Mouse (Mus musculus): ENCODE results near the gene Gm6793.

Gm6793 gene

DNA sequence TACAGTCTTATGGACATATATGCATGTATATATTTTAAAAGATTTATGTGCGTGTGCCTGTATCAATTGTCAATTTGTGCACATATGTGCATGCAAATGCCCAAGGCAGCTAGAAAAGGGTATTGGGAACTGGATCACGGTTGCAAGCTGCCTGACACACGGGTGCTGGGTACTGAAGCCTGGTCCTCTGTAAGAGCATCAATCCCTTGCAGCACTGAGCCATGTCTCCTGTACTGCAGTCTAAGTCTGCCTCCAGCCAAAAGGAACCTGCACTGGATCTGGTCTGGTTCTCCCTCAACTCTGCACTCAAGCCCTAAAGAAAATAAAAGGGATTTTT is 22.2 kb downstream of the Gm6793 start:
- in situ Hi-C loops (cut with MboI; ENCODE audit: low pct_unique_long_range_greater_than_20kb in 1 of 2, low sequenced_read_pairs in 2 of 2, unreplicated experiment in 1 of 2): no loop called here

- in situ Hi-C loops (cut with MboI; ENCODE audit: low pct_unique_long_range_greater_than_20kb in 1 of 2, low sequenced_read_pairs in 2 of 2, unreplicated experiment in 1 of 2): no loop called here
Observed at GRCm38 (mm10) chr8:111992013-111992702, 22.7 kb downstream of the Gm6793 start, which contains the start of gene Adat1. Gene Adat1, minus strand, starts transcription at chr8:111992302.

DNA sequence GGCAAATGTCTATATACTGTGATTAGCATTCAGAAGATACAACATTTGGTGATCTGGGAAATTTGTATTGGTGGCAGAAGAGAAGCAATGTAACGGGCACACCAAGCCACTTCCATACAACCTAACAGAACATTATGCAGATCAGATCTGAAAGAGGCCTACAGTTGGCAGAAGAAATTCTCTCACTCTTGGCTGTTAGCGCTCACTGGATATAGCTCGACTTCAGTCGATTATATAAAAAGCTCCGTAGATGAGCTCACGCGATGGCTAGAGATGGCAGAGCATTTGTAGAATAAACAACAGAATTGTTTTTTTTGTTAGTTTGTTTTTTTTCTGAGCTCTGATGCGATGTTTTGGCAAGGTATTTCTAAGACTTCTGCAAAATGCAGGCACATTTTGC is 23.6 kb downstream of the Gm6793 start:
- in situ Hi-C loops (cut with MboI; ENCODE audit: low pct_unique_long_range_greater_than_20kb in 1 of 2, low sequenced_read_pairs in 2 of 2, unreplicated experiment in 1 of 2): no loop called here

GRCm38 (mm10) chr8:111989911-111990310 is 24.9 kb downstream of the Gm6793 start:
- in situ Hi-C loops (cut with MboI; ENCODE audit: low pct_unique_long_range_greater_than_20kb in 1 of 2, low sequenced_read_pairs in 2 of 2, unreplicated experiment in 1 of 2): no loop called here

GRCm38 (mm10) chr8:111984511-111984910 is 30.3 kb downstream of the Gm6793 start:
- in situ Hi-C loops (cut with MboI; ENCODE audit: low pct_unique_long_range_greater_than_20kb in 1 of 2, low sequenced_read_pairs in 2 of 2, unreplicated experiment in 1 of 2): no loop called here

DNA sequence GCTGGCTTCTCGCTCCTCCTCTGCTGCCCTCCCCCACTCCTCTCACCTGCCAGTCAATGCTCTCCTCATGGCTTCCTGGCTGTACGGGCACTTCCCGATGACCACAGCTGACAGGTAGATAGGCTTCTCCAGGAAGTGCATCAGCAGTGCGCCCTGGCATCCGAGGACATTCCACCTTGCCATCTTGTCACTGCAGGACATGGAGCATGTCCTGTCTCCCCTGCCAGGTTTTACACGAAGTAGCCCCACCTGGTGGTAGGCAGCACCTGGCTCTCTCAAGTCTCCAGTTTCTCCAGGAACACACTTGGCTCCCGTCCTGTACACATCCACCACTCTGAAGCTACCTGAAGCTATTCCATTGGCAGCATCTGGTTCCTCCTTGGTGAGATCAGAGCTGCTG is 32.7 kb downstream of the Gm6793 start:
- in situ Hi-C loops (cut with MboI; ENCODE audit: low pct_unique_long_range_greater_than_20kb in 1 of 2, low sequenced_read_pairs in 2 of 2, unreplicated experiment in 1 of 2): no loop called here

DNA sequence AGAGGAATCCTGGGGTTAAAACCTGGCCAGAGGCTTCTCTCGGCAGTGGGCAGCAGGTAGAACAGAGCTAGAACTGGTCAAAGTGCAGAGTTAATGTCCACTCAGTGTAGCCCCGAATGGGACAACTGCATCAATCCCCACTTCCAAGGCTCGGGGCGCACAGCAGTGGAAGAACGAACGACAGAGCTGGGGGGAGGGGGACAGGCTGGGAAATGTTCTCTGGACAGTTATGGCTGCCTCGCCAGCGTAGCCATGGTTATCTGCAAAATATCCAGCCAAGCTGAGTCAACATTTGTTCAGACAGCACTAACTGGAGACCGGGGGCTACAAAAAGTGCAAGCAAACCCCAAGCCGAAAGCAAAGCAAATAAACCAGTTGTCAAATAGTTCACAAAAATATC is 36.7 kb downstream of the Gm6793 start:
- in situ Hi-C loops (cut with MboI; ENCODE audit: low pct_unique_long_range_greater_than_20kb in 1 of 2, low sequenced_read_pairs in 2 of 2, unreplicated experiment in 1 of 2): no loop called here

GRCm38 (mm10) chr8:111976326-111976725 is 38.5 kb downstream of the Gm6793 start:
- in situ Hi-C loops (cut with MboI; ENCODE audit: low pct_unique_long_range_greater_than_20kb in 1 of 2, low sequenced_read_pairs in 2 of 2, unreplicated experiment in 1 of 2): no loop called here

- in situ Hi-C loops (cut with MboI; ENCODE audit: low pct_unique_long_range_greater_than_20kb in 1 of 2, low sequenced_read_pairs in 2 of 2, unreplicated experiment in 1 of 2): no loop called here
Observed at GRCm38 (mm10) chr8:111975706-111976105, 39.1 kb downstream of the Gm6793 start.

- in situ Hi-C loops (cut with MboI; ENCODE audit: low pct_unique_long_range_greater_than_20kb in 1 of 2, low sequenced_read_pairs in 2 of 2, unreplicated experiment in 1 of 2): no loop called here
Observed at GRCm38 (mm10) chr8:111974138-111974537, 40.7 kb downstream of the Gm6793 start.

DNA sequence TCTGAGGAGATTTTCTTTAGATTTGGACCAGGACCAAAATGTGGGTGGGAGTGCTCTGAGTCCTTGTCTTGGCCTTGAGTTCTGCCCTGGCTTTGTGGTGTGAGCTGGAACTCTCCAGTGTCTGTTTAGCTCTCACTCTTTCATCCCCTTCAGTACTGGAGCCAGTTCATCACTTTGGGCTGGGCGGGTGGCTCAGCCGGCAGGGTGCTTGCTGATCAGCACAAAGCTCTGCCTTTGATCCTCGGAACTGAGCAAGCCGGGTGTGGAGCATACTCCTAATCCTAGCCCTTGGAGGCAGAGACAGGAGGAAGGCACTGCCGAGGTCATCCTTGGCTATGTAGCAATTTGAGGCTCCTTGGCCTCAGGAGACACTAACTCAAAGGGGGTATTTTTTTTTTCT is 45.8 kb downstream of the Gm6793 start:
- in situ Hi-C loops (cut with MboI; ENCODE audit: low pct_unique_long_range_greater_than_20kb in 1 of 2, low sequenced_read_pairs in 2 of 2, unreplicated experiment in 1 of 2): no loop called here

DNA sequence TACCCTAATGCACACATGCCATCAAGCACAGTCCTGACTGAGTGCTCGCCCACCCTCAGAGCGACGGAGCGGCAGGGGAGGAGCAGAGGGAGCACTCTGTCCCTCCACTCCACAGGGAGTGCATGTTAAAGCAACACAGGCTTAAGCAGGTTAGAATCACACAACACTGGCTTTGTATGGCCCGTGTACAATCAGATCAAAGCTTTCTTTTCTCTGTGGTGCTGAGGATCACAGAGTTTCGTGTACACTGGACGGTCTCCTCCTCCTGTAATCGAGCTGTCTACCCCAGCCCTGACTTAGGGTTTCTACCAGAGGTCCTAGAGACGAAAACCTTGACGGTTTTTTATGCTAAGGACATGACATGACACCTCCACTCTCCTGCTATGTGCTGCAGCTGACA is 46.3 kb downstream of the Gm6793 start:
- in situ Hi-C loops (cut with MboI; ENCODE audit: low pct_unique_long_range_greater_than_20kb in 1 of 2, low sequenced_read_pairs in 2 of 2, unreplicated experiment in 1 of 2): no loop called here

GRCm38 (mm10) chr8:111967246-111967870 is 47.5 kb downstream of the Gm6793 start:
- in situ Hi-C loops (cut with MboI; ENCODE audit: low pct_unique_long_range_greater_than_20kb in 1 of 2, low sequenced_read_pairs in 2 of 2, unreplicated experiment in 1 of 2): no loop called here

DNA sequence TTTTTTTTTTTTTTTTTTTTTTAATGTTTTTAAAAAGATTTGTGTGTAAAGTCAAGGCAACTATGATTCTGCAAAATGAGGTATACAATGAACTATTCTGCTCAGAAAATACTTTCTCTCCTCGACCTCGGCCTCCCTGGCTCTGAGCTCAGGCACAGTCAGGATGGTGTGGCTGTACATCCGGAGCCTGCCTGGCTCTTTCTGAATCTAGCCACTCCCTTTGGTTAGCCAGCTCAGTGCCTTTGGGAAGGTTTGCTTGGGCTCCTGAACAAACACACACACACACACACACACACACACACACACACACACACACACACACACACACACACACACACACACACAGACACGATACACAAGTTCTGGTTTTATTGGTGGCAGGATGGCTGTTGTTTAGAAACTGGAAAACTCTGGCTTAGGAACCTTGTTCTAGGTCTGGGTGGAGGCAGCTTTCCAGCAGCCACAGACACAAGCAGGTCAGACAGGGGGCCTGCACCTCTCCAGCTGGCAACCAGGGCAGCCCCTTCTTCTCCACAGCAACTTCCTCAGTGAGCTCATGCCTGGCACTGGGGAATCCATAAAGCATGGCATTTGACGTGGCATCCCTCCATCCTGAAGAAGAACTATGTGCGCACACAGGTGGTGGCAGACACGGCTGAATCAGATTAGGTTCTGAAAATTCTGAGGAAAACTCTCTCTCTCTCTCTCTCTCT is 49.8 kb downstream of the Gm6793 start:
- in situ Hi-C loops (cut with MboI; ENCODE audit: low pct_unique_long_range_greater_than_20kb in 1 of 2, low sequenced_read_pairs in 2 of 2, unreplicated experiment in 1 of 2): no loop called here

DNA sequence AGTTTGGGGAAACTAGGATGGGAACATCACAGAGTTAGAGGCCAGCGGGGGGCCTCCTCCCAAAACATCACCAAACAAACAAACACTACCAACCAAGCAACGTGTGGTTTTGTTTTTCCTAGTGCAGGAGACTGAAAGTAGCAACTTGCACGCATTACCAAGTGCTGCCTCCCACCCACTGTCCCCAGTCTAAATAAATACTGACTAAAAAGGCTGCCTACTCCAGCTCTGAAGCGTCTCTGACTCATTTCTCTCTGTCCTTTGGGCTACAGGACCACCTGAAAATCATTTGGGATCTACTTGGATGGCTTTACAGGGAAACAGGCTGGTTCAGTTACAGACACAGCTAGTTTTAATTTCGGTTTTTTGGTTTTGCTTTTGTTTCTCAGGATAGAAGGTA is 50.5 kb downstream of the Gm6793 start:
- in situ Hi-C loops (cut with MboI; ENCODE audit: low pct_unique_long_range_greater_than_20kb in 1 of 2, low sequenced_read_pairs in 2 of 2, unreplicated experiment in 1 of 2): no loop called here

GRCm38 (mm10) chr8:111963546-111963945 is 51.3 kb downstream of the Gm6793 start:
- in situ Hi-C loops (cut with MboI; ENCODE audit: low pct_unique_long_range_greater_than_20kb in 1 of 2, low sequenced_read_pairs in 2 of 2, unreplicated experiment in 1 of 2): no loop called here

Measured in mouse embryonic stem cell (cell line).